Comparison of ENCODE assay signal across 9 mouse cellular contexts in genomic region chr10:80412656-80413541, GRCm38 (mm10). TPM values are rescaled to one million over a fixed set of nuclear protein-coding genes. Genes with fewer than 3 reads are reported as not detected.
A peak's percentile ranks its signal among the peaks of the same experiment; 100 is the strongest.
DNase-seq lines count a peak whose midpoint lies in the region; ATAC-seq and TF ChIP-seq lines count a peak whose summit lies in the region.
"Had no signal": no experiment of that assay in that cellular context is flagged by ENCODE, and none has a peak within 500 bp of the region (broad histone marks: within the 10 kb centered on the region; RNA-seq: fewer than 3 reads in every experiment).

No protein-coding gene starts in this region.

- 0 out of 2 replicates have a peak overlapping the region, but pooled peaks have one; percentile 18 for H3K9ac ChIP-seq in forebrain, embryonic 13.5 days
- H3K9ac ChIP-seq in forebrain, embryonic 12.5 days = no peak overlapping the region
- no peak overlapping the region for H3K9ac ChIP-seq in intestine, postnatal 0 days (ENCODE audit: low read depth, low read length)
- H3K9ac ChIP-seq in kidney, embryonic 14.5 days (ENCODE audit: low read depth, low read length) = no peak overlapping the region

- peak; percentile 56 for DNase-seq in adrenal gland, postnatal 25 days
- DNase-seq in frontal cortex, postnatal 10 days (ENCODE audit: low spot score in 2 of 2) = peak; percentile 77 to 79
- DNase-seq in lung, postnatal 36 days = peak; percentile 66

- ATAC-seq in forebrain, embryonic 13.5 days = peak; percentile 11; the same call in 1 of the 2 replicates
- ATAC-seq in forebrain, embryonic 12.5 days (ENCODE audit: low FRiP score) = no peak
- no peak for ATAC-seq in intestine, postnatal 0 days
- ATAC-seq in kidney, embryonic 14.5 days (ENCODE audit: low FRiP score, low TSS enrichment) = no peak
- ATAC-seq in activated CD4-positive, CD25-positive, alpha-beta regulatory T cell, adult 4 months = no peak

- peak overlapping the region; percentile 51; the same call in 1 of the 2 replicates for H3K27ac ChIP-seq in forebrain, embryonic 13.5 days
- no peak overlapping the region for H3K27ac ChIP-seq in forebrain, embryonic 12.5 days
- H3K27ac ChIP-seq in intestine, postnatal 0 days (ENCODE audit: low read depth, low read length) = peak overlapping the region; percentile 21; the same call in 1 of the 2 replicates
- H3K27ac ChIP-seq in kidney, embryonic 14.5 days (ENCODE audit: low read depth, low read length) = no peak overlapping the region

- no peak for TF ChIP-seq CTCF in intestine, postnatal 0 days (IDR thresholded peaks at IDR 0.05; ENCODE audit: low read depth)

- H3K36me3 ChIP-seq in forebrain, embryonic 13.5 days (ENCODE audit: poor library complexity, severe bottlenecking) = peaks cover 87% of the 10 kb centered on the region
- H3K36me3 ChIP-seq in forebrain, embryonic 12.5 days (replicated peaks) = peaks cover 88% of the 10 kb centered on the region
- H3K36me3 ChIP-seq in intestine, postnatal 0 days (ENCODE audit: control insufficient read depth, insufficient read depth) = peaks cover 88% of the 10 kb centered on the region
- H3K36me3 ChIP-seq in kidney, embryonic 14.5 days (ENCODE audit: control insufficient read depth, insufficient read depth, low read length) = peaks cover 86% of the 10 kb centered on the region

- peaks cover 7% of the 10 kb centered on the region for H3K4me1 ChIP-seq in forebrain, embryonic 13.5 days
- peaks cover 2% of the 10 kb centered on the region; the same call in 1 of the 2 replicates for H3K4me1 ChIP-seq in forebrain, embryonic 12.5 days
- H3K4me1 ChIP-seq in intestine, postnatal 0 days (replicated peaks; ENCODE audit: control insufficient read depth, insufficient read depth, low read length) = no peaks in the 10 kb centered on the region; the same call in 1 of the 2 replicates
- no peaks in the 10 kb centered on the region; the same call in 1 of the 2 replicates for H3K4me1 ChIP-seq in kidney, embryonic 14.5 days (ENCODE audit: control insufficient read depth, insufficient read depth, low read length)

- H3K4me2 ChIP-seq in forebrain, embryonic 13.5 days = no peak overlapping the region
- no peak overlapping the region for H3K4me2 ChIP-seq in forebrain, embryonic 12.5 days
- H3K4me2 ChIP-seq in intestine, postnatal 0 days (replicated peaks; ENCODE audit: low read depth) = no peak overlapping the region
- no peak overlapping the region for H3K4me2 ChIP-seq in kidney, embryonic 14.5 days (replicated peaks; ENCODE audit: low read depth, low read length)

- 81% methylated on average over 44 of the region's 44 CpGs for WGBS in forebrain, embryonic 13.5 days
- 84% methylated on average over 44 of the region's 44 CpGs for WGBS in forebrain, embryonic 12.5 days
- 75% methylated on average over 44 of the region's 44 CpGs for WGBS in intestine, postnatal 0 days
- WGBS in kidney, embryonic 14.5 days = 88% methylated on average over 44 of the region's 44 CpGs

- H3K9me3 ChIP-seq in forebrain, embryonic 13.5 days (replicated peaks) = no peaks in the 10 kb centered on the region
- no peaks in the 10 kb centered on the region for H3K9me3 ChIP-seq in forebrain, embryonic 12.5 days
- no peaks in the 10 kb centered on the region for H3K9me3 ChIP-seq in intestine, postnatal 0 days (ENCODE audit: control insufficient read depth)
- H3K9me3 ChIP-seq in kidney, embryonic 14.5 days (ENCODE audit: control insufficient read depth, low read length) = no peaks in the 10 kb centered on the region

- H3K4me3 ChIP-seq in forebrain, embryonic 13.5 days = no peak overlapping the region
- H3K4me3 ChIP-seq in forebrain, embryonic 12.5 days (replicated peaks) = no peak overlapping the region
- no peak overlapping the region for H3K4me3 ChIP-seq in intestine, postnatal 0 days (ENCODE audit: low read depth, low read length)
- H3K4me3 ChIP-seq in kidney, embryonic 14.5 days (ENCODE audit: low read length) = no peak overlapping the region

- no peaks in the 10 kb centered on the region for H3K27me3 ChIP-seq in forebrain, embryonic 13.5 days
- no peaks in the 10 kb centered on the region for H3K27me3 ChIP-seq in forebrain, embryonic 12.5 days
- no peaks in the 10 kb centered on the region for H3K27me3 ChIP-seq in intestine, postnatal 0 days (replicated peaks; ENCODE audit: control insufficient read depth, insufficient read depth, low read length)
- no peaks in the 10 kb centered on the region for H3K27me3 ChIP-seq in kidney, embryonic 14.5 days (ENCODE audit: control insufficient read depth, insufficient read depth, low read length)

RNA-seq across cellular contexts. Expression of gene Uqcr11, which starts 6.3 kb away (rescaled TPM):
- polyA plus RNA-seq in forebrain, embryonic 13.5 days (2015; fragmentation: Nextera tagmentation; extraction: Ambion mirVana) = 593 and 623 TPM in 2 replicates
- 371 and 400 TPM in 2 replicates for polyA plus RNA-seq in forebrain, embryonic 12.5 days (2016; fragmentation: Nextera tagmentation; extraction: Ambion mirVana)
- 728 and 779 TPM in 2 replicates for total RNA-seq in adrenal gland, postnatal 25 days (2021)
- polyA plus RNA-seq in intestine, postnatal 0 days (2015; fragmentation: Nextera tagmentation; extraction: Ambion mirVana) = 1,032 and 1,082 TPM in 2 replicates
- 806 and 1,046 TPM in 2 replicates for polyA plus RNA-seq in kidney, embryonic 14.5 days (2014; fragmentation: Nextera tagmentation; extraction: Ambion mirVana)
- polyA plus RNA-seq in activated CD4-positive, CD25-positive, alpha-beta regulatory T cell, adult 4 months (2017; shearing (Covaris generic)) = 100 to 1,000 TPM; 327 to 363 TPM

RNA-seq across cellular contexts. Expression of gene Mbd3, which starts 13.5 kb away (rescaled TPM):
- polyA plus RNA-seq in forebrain, embryonic 13.5 days (2015; fragmentation: Nextera tagmentation; extraction: Ambion mirVana) = 304 and 319 TPM in 2 replicates
- polyA plus RNA-seq in forebrain, embryonic 12.5 days (2016; fragmentation: Nextera tagmentation; extraction: Ambion mirVana) = 312 and 327 TPM in 2 replicates
- 127 and 139 TPM in 2 replicates for total RNA-seq in adrenal gland, postnatal 25 days (2021)
- 48.0 and 51.0 TPM in 2 replicates for polyA plus RNA-seq in intestine, postnatal 0 days (2015; fragmentation: Nextera tagmentation; extraction: Ambion mirVana)
- polyA plus RNA-seq in kidney, embryonic 14.5 days (2014; fragmentation: Nextera tagmentation; extraction: Ambion mirVana) = 248 and 270 TPM in 2 replicates
- polyA plus RNA-seq in activated CD4-positive, CD25-positive, alpha-beta regulatory T cell, adult 4 months (2017; shearing (Covaris generic)) = 10 to 100 TPM; 23.6 to 32.0 TPM

RNA-seq across cellular contexts. Expression of gene Tcf3, which starts 20.5 kb away (rescaled TPM):
- polyA plus RNA-seq in forebrain, embryonic 13.5 days (2015; fragmentation: Nextera tagmentation; extraction: Ambion mirVana) = 112 and 119 TPM in 2 replicates
- polyA plus RNA-seq in forebrain, embryonic 12.5 days (2016; fragmentation: Nextera tagmentation; extraction: Ambion mirVana) = 203 and 205 TPM in 2 replicates
- 63.1 and 84.1 TPM in 2 replicates for total RNA-seq in adrenal gland, postnatal 25 days (2021)
- 34.1 and 34.5 TPM in 2 replicates for polyA plus RNA-seq in intestine, postnatal 0 days (2015; fragmentation: Nextera tagmentation; extraction: Ambion mirVana)
- 134 and 162 TPM in 2 replicates for polyA plus RNA-seq in kidney, embryonic 14.5 days (2014; fragmentation: Nextera tagmentation; extraction: Ambion mirVana)
- 10 to 100 TPM in 1 of 2 experiments, 1 to 10 TPM in 1; 9.3 to 10.7 TPM for polyA plus RNA-seq in activated CD4-positive, CD25-positive, alpha-beta regulatory T cell, adult 4 months (2017; shearing (Covaris generic))

RNA-seq across cellular contexts. Expression of gene Mex3d, which starts 25.4 kb away (rescaled TPM):
- polyA plus RNA-seq in forebrain, embryonic 13.5 days (2015; fragmentation: Nextera tagmentation; extraction: Ambion mirVana) = 15.5 and 16.6 TPM in 2 replicates
- 17.3 and 21.3 TPM in 2 replicates for polyA plus RNA-seq in forebrain, embryonic 12.5 days (2016; fragmentation: Nextera tagmentation; extraction: Ambion mirVana)
- 18.3 and 21.7 TPM in 2 replicates for total RNA-seq in adrenal gland, postnatal 25 days (2021)
- polyA plus RNA-seq in intestine, postnatal 0 days (2015; fragmentation: Nextera tagmentation; extraction: Ambion mirVana) = 3.2 and 4.2 TPM in 2 replicates
- polyA plus RNA-seq in kidney, embryonic 14.5 days (2014; fragmentation: Nextera tagmentation; extraction: Ambion mirVana) = 8.7 and 14.6 TPM in 2 replicates
- polyA plus RNA-seq in activated CD4-positive, CD25-positive, alpha-beta regulatory T cell, adult 4 months (2017; shearing (Covaris generic)) = 1 to 10 TPM in 1 of 2 experiments, under 1 TPM in 1; 0.62 to 1.2 TPM

RNA-seq across cellular contexts. Expression of gene Plk5, which starts 56.6 kb away (rescaled TPM):
- 0.40 and 0.64 TPM in 2 replicates for polyA plus RNA-seq in forebrain, embryonic 13.5 days (2015; fragmentation: Nextera tagmentation; extraction: Ambion mirVana)
- 0.23 and 0.40 TPM in 2 replicates for polyA plus RNA-seq in forebrain, embryonic 12.5 days (2016; fragmentation: Nextera tagmentation; extraction: Ambion mirVana)
- 0.15 TPM in 1 of 2 replicates, not detected in the other for total RNA-seq in adrenal gland, postnatal 25 days (2021)
- polyA plus RNA-seq in intestine, postnatal 0 days (2015; fragmentation: Nextera tagmentation; extraction: Ambion mirVana) = 0.09 and 0.20 TPM in 2 replicates
- polyA plus RNA-seq in kidney, embryonic 14.5 days (2014; fragmentation: Nextera tagmentation; extraction: Ambion mirVana) = 0.62 and 0.66 TPM in 2 replicates
- polyA plus RNA-seq in activated CD4-positive, CD25-positive, alpha-beta regulatory T cell, adult 4 months (2017; shearing (Covaris generic)) = not detected
- polyA plus RNA-seq: C2C12 had no signal

Comparison
In these comparisons a context has a peak if more than half of its experiments do, and no peak if none do; other contexts are left out.
1. H3K27ac ChIP-seq: peak in forebrain, embryonic 13.5 days (single experiment) and intestine, postnatal 0 days (single experiment); none in forebrain, embryonic 12.5 days (single experiment) and kidney, embryonic 14.5 days (single experiment).
2. Peak in every context shown above with its lines, with median percentiles within 50 percentile points of each other: DNase-seq.